Mouse (Mus musculus): ENCODE measurements around the gene Mecom. TPM values are rescaled to one million over a fixed set of nuclear protein-coding genes. Genes with fewer than 3 reads are reported as not detected.

Gene Mecom
- polyA plus RNA-seq, 1 experiment from 2014 or later: 7.0 TPM

DNA sequence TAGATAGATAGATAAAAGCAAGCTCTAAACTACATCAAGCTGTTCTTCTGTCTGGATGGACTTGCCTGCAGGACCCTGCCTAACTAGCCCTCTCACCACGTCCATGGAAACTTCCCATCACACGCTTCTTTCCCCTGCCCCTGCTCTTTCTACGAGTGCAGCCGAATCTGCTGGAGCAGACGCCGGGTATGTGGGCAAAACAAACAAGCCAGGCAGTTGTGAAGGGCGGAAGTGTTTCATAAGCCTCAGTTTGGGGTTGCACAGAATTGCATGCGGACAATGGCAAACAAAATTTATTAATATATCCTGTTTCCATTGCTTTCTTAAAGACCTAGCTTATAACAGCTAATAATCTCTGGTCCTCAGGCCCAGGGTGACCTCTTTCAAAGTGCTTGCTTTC, 91.9 kb downstream of the Mecom start:
- peaks cover 4% of the 10 kb centered on the region; the same call in 1 of the 2 replicates for H3K4me1 ChIP-seq (ENCODE audit: control insufficient read depth, insufficient read depth, low read depth, low read length)
- WGBS: 89% methylated on average over 8 of the region's 8 CpGs
- no peaks in the 10 kb centered on the region for H3K27me3 ChIP-seq (replicated peaks; ENCODE audit: control insufficient read depth, insufficient read depth, low read length)
- no peak overlapping the region for H3K9ac ChIP-seq (ENCODE audit: low read depth, low read length)
- H3K4me2 ChIP-seq (ENCODE audit: low read length): no peak overlapping the region
- no peaks in the 10 kb centered on the region for H3K9me3 ChIP-seq (ENCODE audit: control insufficient read depth, low read length)
- H3K4me3 ChIP-seq (ENCODE audit: low read length): no peak overlapping the region
- no peak for ATAC-seq
- H3K27ac ChIP-seq (ENCODE audit: low read depth, low read length): no peak overlapping the region
- H3K36me3 ChIP-seq (ENCODE audit: control insufficient read depth, insufficient read depth, low read length): no peaks in the 10 kb centered on the region

DNA sequence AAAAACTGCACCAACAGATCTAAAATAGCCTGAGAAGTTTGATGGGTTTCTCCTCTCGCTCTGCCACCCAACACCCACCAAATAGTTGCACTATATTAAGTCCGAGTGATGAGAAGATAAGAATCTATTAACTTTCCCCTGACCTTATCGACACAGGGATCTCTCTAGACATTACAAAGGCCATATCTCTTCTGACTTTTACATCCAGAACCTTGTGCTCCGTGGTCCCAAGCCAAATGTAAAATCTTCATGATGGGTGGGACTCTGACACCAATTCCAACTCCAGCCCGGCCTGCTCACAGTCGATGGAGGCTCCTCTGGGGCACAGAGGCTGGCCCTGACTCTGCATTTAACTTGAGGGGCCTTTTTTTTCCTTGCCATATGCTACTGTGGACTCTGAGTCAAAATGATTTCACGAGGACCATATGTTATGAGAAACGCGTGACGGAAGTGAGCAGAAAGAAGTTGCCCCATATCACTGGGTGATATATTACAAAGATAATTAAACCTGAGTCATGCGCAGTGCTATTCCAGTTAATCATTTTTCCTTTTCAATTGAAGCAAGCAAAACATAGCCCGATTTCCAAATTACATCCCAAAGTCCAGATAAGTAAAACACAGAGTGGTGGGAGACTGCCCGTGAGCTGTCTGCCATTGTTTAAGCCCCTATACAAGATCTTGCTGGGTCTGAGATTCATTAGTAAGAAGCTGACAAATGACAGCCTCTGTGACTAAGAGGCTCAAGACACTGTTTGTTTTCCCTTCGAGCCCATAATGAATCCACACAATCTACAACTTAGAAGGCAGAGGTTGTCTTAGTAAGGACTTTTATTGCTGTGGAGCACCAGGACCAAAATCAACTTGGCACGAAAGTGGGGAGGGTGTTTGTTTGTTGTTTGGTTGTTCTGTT, 94.0 kb downstream of the Mecom start:
- H3K27ac ChIP-seq (ENCODE audit: low read depth, low read length): no peak overlapping the region
- no peak overlapping the region for H3K9ac ChIP-seq (ENCODE audit: low read depth, low read length)
- H3K4me3 ChIP-seq (ENCODE audit: low read length): no peak overlapping the region
- peak; percentile 27; the same call in 1 of the 2 replicates for ATAC-seq
- 59% methylated on average over 15 of the region's 15 CpGs for WGBS
- no peak overlapping the region for H3K4me2 ChIP-seq (ENCODE audit: low read length)
- peaks cover 4% of the 10 kb centered on the region; the same call in 1 of the 2 replicates for H3K4me1 ChIP-seq (ENCODE audit: control insufficient read depth, insufficient read depth, low read depth, low read length)
- H3K9me3 ChIP-seq (ENCODE audit: control insufficient read depth, low read length): no peaks in the 10 kb centered on the region
- no peaks in the 10 kb centered on the region for H3K27me3 ChIP-seq (replicated peaks; ENCODE audit: control insufficient read depth, insufficient read depth, low read length)
- H3K36me3 ChIP-seq (ENCODE audit: control insufficient read depth, insufficient read depth, low read length): no peaks in the 10 kb centered on the region

DNA sequence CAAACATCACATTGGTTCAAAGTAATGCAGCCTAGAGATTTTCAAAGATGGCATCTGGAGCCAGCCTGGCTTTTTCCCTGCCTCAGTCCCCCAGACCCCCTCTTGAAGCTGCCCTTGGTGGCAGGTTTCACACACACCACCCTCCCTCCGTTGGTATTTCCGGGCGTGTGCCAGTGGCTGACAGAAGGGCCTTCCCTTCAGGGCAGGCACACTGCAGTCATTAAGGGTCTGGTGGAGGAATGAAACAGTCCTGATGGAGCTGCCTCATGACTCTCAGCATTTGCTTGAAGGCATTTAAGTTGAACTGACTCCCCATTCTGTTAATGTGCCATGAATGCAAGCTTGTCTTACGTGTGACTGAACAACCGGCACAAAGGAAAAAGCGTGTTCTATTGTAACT, 94.8 kb downstream of the Mecom start:
- Histone ChIP-seq H3K4me1 (ENCODE audit: control insufficient read depth, insufficient read depth, low read depth, low read length) (peaks cover 4% of the 10 kb centered on the region; the same call in 1 of the 2 replicates), H3K27ac (ENCODE audit: low read depth, low read length) (no peak overlapping the region)
- WGBS: 60% methylated on average over 6 of the region's 6 CpGs

DNA sequence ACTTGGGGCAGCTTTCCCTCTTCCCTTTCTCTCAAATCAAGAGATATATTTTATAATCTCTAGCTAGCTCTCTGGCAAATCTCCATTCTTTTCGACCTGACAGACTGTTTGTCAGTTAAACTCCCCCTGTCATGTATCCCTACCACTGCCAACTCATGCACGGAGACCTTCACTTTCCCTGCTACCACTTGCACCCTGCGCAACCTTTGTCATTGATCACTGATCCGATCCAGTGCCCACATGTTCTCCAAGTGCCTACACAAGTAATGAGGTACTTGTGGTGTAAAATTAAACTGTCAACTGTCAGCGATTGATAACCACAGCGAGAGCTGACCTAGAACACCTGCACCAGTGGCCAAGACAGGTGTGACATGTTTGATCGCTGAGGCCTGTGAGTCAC, 95.3 kb downstream of the Mecom start:
- Histone ChIP-seq H3K9ac (ENCODE audit: low read depth, low read length) (no peak overlapping the region), H3K4me3 (ENCODE audit: low read length) (no peak overlapping the region), H3K36me3 (ENCODE audit: control insufficient read depth, insufficient read depth, low read length) (no peaks in the 10 kb centered on the region), H3K4me2 (ENCODE audit: low read length) (no peak overlapping the region), H3K27me3 (replicated peaks; ENCODE audit: control insufficient read depth, insufficient read depth, low read length) (no peaks in the 10 kb centered on the region), H3K4me1 (ENCODE audit: control insufficient read depth, insufficient read depth, low read depth, low read length) (peaks cover 4% of the 10 kb centered on the region; the same call in 1 of the 2 replicates), H3K9me3 (ENCODE audit: control insufficient read depth, low read length) (no peaks in the 10 kb centered on the region), H3K27ac (ENCODE audit: low read depth, low read length) (no peak overlapping the region)
- no peak for ATAC-seq
- 72% methylated on average over 7 of the region's 7 CpGs for WGBS

More for the DNA sequence above, 94.8 kb downstream of the Mecom start:
- Histone ChIP-seq H3K4me3 (ENCODE audit: low read length) (no peak overlapping the region), H3K36me3 (ENCODE audit: control insufficient read depth, insufficient read depth, low read length) (no peaks in the 10 kb centered on the region), H3K9me3 (ENCODE audit: control insufficient read depth, low read length) (no peaks in the 10 kb centered on the region), H3K27me3 (replicated peaks; ENCODE audit: control insufficient read depth, insufficient read depth, low read length) (no peaks in the 10 kb centered on the region), H3K9ac (ENCODE audit: low read depth, low read length) (no peak overlapping the region), H3K4me2 (ENCODE audit: low read length) (no peak overlapping the region)
- no peak for ATAC-seq

DNA sequence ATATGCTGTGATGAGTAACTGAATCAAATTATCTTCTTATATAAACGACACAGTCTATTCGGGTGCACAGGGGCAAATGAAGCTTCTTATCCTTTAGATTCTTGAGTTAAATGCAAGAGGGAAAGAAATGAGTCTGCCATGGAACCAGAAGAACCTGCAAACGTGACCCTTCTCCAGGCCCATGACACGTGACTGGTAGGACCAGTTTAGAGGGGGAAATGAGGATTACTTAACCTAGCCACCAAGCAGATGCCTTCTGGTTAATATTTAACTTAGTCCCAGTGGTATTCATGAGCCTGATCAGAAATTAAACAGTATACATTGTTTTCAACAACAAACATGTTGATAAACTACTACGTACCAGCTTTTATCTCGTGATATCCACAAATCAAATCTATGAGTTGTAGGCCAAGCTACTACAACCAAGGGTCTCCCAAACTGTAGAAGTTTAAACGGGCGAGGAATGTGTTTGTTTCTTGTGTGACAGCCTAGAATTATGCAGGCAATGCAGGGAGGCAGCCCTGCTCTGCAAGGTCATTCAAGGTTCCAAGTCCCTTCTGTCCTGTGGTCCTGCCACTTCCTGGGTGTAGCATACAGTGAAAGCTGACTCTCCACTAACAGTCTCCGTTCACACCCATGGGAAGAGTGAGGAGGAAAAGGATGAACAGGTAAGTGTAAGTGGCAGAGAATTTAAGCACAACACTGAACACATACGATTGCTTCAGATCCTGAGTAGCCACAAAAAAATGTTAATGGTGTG, 97.4 kb downstream of the Mecom start:
- WGBS: 79% methylated on average over 10 of the region's 10 CpGs
- H3K4me2 ChIP-seq (ENCODE audit: low read length): no peak overlapping the region
- H3K36me3 ChIP-seq (ENCODE audit: control insufficient read depth, insufficient read depth, low read length): no peaks in the 10 kb centered on the region

DNA sequence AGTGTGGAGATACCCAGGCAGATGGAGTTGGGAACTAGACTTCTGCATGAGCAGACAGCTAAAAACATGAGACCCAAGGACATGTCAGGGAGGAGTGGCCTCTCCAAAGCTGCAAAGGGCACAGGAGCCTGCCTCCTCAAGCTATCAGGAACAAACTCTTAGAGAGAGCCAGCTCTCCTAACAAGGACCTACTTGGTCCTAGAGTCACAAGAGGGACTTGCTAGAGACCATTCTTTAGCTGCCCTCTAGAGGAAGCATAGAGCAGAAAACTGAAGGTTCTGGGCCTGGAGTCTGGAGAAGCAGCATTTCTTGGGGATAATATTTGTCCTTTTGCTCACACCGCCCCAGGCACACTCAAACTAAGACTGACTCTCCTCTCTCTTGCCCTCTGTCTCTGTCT, 99.2 kb downstream of the Mecom start:
- 65% methylated on average over 1 of the region's 1 CpGs for WGBS

More for the DNA sequence above, 97.4 kb downstream of the Mecom start:
- Histone ChIP-seq H3K9me3 (ENCODE audit: control insufficient read depth, low read length) (no peaks in the 10 kb centered on the region), H3K4me1 (ENCODE audit: control insufficient read depth, insufficient read depth, low read depth, low read length) (peaks cover 4% of the 10 kb centered on the region; the same call in 1 of the 2 replicates), H3K27me3 (replicated peaks; ENCODE audit: control insufficient read depth, insufficient read depth, low read length) (no peaks in the 10 kb centered on the region), H3K27ac (ENCODE audit: low read depth, low read length) (no peak overlapping the region), H3K4me3 (ENCODE audit: low read length) (no peak overlapping the region), H3K9ac (ENCODE audit: low read depth, low read length) (no peak overlapping the region)
- no peak for ATAC-seq

DNA sequence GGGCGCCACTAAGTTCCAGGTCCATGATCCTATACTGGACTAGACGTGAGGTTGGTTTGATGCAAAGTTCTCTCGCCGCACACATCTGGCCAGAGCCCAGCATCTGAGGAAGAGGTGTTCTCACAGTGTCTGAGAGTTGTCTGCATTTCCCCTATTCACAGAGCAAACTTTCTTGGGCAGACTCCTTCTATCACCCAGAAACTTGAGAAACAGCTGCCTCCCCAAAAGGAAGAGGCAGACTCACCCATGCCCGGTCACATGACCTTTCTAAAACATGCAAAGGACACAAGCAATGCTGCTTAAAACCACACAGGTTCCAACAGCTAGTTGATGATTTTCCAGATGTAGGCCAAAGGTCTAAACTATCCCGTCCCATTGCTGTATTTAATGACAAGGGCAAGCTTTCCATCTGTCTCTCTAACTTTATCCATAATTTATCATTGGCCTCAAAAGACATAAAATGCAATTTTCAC, 101.8 kb downstream of the Mecom start:
- no peaks in the 10 kb centered on the region for H3K36me3 ChIP-seq (ENCODE audit: control insufficient read depth, insufficient read depth, low read length)
- H3K27ac ChIP-seq (ENCODE audit: low read depth, low read length): no peak overlapping the region
- no peaks in the 10 kb centered on the region for H3K9me3 ChIP-seq (ENCODE audit: control insufficient read depth, low read length)
- no peak for ATAC-seq
- H3K27me3 ChIP-seq (replicated peaks; ENCODE audit: control insufficient read depth, insufficient read depth, low read length): no peaks in the 10 kb centered on the region
- no peak overlapping the region for H3K4me3 ChIP-seq (ENCODE audit: low read length)
- no peak overlapping the region for H3K9ac ChIP-seq (ENCODE audit: low read depth, low read length)
- H3K4me1 ChIP-seq (ENCODE audit: control insufficient read depth, insufficient read depth, low read depth, low read length): no peaks in the 10 kb centered on the region
- H3K4me2 ChIP-seq (ENCODE audit: low read length): no peak overlapping the region
- WGBS: 93% methylated on average over 6 of the region's 6 CpGs

More for the DNA sequence above, 99.2 kb downstream of the Mecom start:
- Histone ChIP-seq H3K9me3 (ENCODE audit: control insufficient read depth, low read length) (no peaks in the 10 kb centered on the region), H3K4me1 (ENCODE audit: control insufficient read depth, insufficient read depth, low read depth, low read length) (peaks cover 2% of the 10 kb centered on the region; the same call in 1 of the 2 replicates), H3K4me3 (ENCODE audit: low read length) (no peak overlapping the region), H3K4me2 (ENCODE audit: low read length) (no peak overlapping the region), H3K27ac (ENCODE audit: low read depth, low read length) (no peak overlapping the region), H3K27me3 (replicated peaks; ENCODE audit: control insufficient read depth, insufficient read depth, low read length) (no peaks in the 10 kb centered on the region), H3K9ac (ENCODE audit: low read depth, low read length) (no peak overlapping the region), H3K36me3 (ENCODE audit: control insufficient read depth, insufficient read depth, low read length) (no peaks in the 10 kb centered on the region)
- no peak for ATAC-seq

DNA sequence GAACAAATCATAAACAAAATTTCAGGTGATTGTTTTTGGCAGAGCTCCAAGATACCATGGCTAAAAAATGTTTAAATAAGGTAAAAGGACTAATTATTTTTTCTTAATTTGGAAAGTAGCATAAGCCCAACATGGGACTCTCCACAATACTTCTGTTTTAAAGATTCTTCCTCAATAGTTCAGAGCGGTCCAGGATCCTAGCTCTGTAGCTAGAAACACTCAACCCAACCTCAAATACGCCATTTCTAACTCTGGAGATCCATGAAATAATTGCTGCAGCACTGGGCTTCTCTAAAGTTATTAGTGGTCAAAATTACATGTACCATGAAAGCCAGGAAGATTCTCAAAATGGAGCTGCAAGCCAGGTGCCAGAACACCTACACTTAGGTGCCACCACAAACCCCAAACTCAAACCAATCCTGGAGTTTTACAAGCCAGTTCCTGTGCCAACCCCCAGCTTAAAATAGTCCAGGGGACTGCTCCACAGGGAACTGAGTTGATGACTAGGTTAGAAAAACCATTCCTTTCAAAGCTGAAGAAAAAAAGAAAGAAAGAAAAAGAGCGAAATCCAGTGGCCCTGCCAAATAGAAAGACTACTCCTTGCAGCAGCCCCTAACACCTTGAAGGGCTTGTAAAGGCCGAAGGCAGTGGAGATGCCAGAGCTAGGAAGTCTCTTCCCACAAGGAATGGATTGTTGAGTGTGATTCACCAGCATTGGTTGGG, 102.4 kb downstream of the Mecom start:
- no peaks in the 10 kb centered on the region for H3K4me1 ChIP-seq (ENCODE audit: control insufficient read depth, insufficient read depth, low read depth, low read length)
- no peak overlapping the region for H3K4me3 ChIP-seq (ENCODE audit: low read length)
- no peaks in the 10 kb centered on the region for H3K9me3 ChIP-seq (ENCODE audit: control insufficient read depth, low read length)
- H3K27me3 ChIP-seq (replicated peaks; ENCODE audit: control insufficient read depth, insufficient read depth, low read length): no peaks in the 10 kb centered on the region
- H3K9ac ChIP-seq (ENCODE audit: low read depth, low read length): no peak overlapping the region
- H3K4me2 ChIP-seq (ENCODE audit: low read length): no peak overlapping the region
- 92% methylated on average over 4 of the region's 4 CpGs for WGBS
- H3K27ac ChIP-seq (ENCODE audit: low read depth, low read length): no peak overlapping the region
- H3K36me3 ChIP-seq (ENCODE audit: control insufficient read depth, insufficient read depth, low read length): no peaks in the 10 kb centered on the region
- no peak for ATAC-seq
